ENCODE assay signal across 22 mouse cellular contexts in genomic region chr15:84056083-84056482, GRCm38 (mm10). TPM values are rescaled to one million over a fixed set of nuclear protein-coding genes. Genes with fewer than 3 reads are reported as not detected.
DNase-seq lines count a peak whose midpoint lies in the region; ATAC-seq and TF ChIP-seq lines count a peak whose summit lies in the region.
"Had no signal": no experiment of that assay in that cellular context is flagged by ENCODE, and none has a peak within 500 bp of the region (broad histone marks: within the 10 kb centered on the region; RNA-seq: fewer than 3 reads in every experiment).

No protein-coding gene starts in this region.

- no peak overlapping the region for H3K9ac ChIP-seq in hindbrain, postnatal 0 days (replicated peaks; ENCODE audit: low read length)
- H3K9ac ChIP-seq in hindbrain, embryonic 13.5 days: no peak overlapping the region
- no peak overlapping the region for H3K9ac ChIP-seq in liver, postnatal 0 days (replicated peaks)
- no peak overlapping the region for H3K9ac ChIP-seq in liver, embryonic 11.5 days (ENCODE audit: low read depth, low read length)
- no peak overlapping the region for H3K9ac ChIP-seq in ES-Bruce4 (ENCODE audit: low read depth, poor library complexity, severe bottlenecking)
- no peak overlapping the region for H3K9ac ChIP-seq in neural tube, embryonic 15.5 days (replicated peaks)
- H3K9ac ChIP-seq: forebrain, embryonic 15.5 days; hindbrain, embryonic 14.5 days; liver, embryonic 13.5 days had no signal

- no peak overlapping the region for H3K4me3 ChIP-seq in hindbrain, postnatal 0 days (ENCODE audit: low read length)
- H3K4me3 ChIP-seq in hindbrain, embryonic 13.5 days: no peak overlapping the region
- H3K4me3 ChIP-seq in liver, postnatal 0 days (ENCODE audit: low read depth, low read length): no peak overlapping the region
- no peak overlapping the region for H3K4me3 ChIP-seq in liver, embryonic 11.5 days (ENCODE audit: low read depth, low read length)
- H3K4me3 ChIP-seq in ES-Bruce4 (ENCODE audit: low read depth, low read length): no peak overlapping the region
- no peak overlapping the region for H3K4me3 ChIP-seq in neural tube, embryonic 15.5 days (replicated peaks)
- H3K4me3 ChIP-seq: erythroblast, embryonic 14.5 days; forebrain, embryonic 15.5 days; liver, embryonic 13.5 days had no signal

- no peak overlapping the region for H3K4me2 ChIP-seq in hindbrain, postnatal 0 days (ENCODE audit: low read depth, low read length)
- H3K4me2 ChIP-seq in hindbrain, embryonic 13.5 days: no peak overlapping the region
- H3K4me2 ChIP-seq in liver, postnatal 0 days (ENCODE audit: low read depth, low read length): no peak overlapping the region
- no peak overlapping the region for H3K4me2 ChIP-seq in liver, embryonic 11.5 days
- no peak overlapping the region for H3K4me2 ChIP-seq in neural tube, embryonic 15.5 days
- H3K4me2 ChIP-seq: forebrain, embryonic 15.5 days; hindbrain, embryonic 14.5 days; liver, embryonic 13.5 days had no signal

- H3K9me3 ChIP-seq in hindbrain, postnatal 0 days (ENCODE audit: low read length): no peaks in the 10 kb centered on the region
- no peaks in the 10 kb centered on the region for H3K9me3 ChIP-seq in hindbrain, embryonic 13.5 days
- H3K9me3 ChIP-seq in liver, postnatal 0 days (ENCODE audit: low read length): no peaks in the 10 kb centered on the region
- no peaks in the 10 kb centered on the region for H3K9me3 ChIP-seq in liver, embryonic 11.5 days (ENCODE audit: control insufficient read depth, low read length)
- no peaks in the 10 kb centered on the region for H3K9me3 ChIP-seq in ES-Bruce4 (replicated peaks; ENCODE audit: control insufficient read depth, insufficient read depth, low read length, poor library complexity, severe bottlenecking)
- H3K9me3 ChIP-seq in neural tube, embryonic 15.5 days (replicated peaks): no peaks in the 10 kb centered on the region
- H3K9me3 ChIP-seq: forebrain, embryonic 15.5 days; liver, embryonic 13.5 days had no signal

- no peak for ATAC-seq in hindbrain, postnatal 0 days
- no peak for ATAC-seq in hindbrain, embryonic 13.5 days (ENCODE audit: low FRiP score)
- ATAC-seq in liver, postnatal 0 days: no peak
- ATAC-seq in liver, embryonic 11.5 days (replicated peaks; ENCODE audit: low FRiP score): no peak
- ATAC-seq in neural tube, embryonic 15.5 days (ENCODE audit: low FRiP score): no peak
- ATAC-seq: forebrain, embryonic 15.5 days had no signal

- H3K36me3 ChIP-seq in hindbrain, postnatal 0 days (ENCODE audit: insufficient read depth, low read length): no peaks in the 10 kb centered on the region
- H3K36me3 ChIP-seq in hindbrain, embryonic 13.5 days: no peaks in the 10 kb centered on the region
- H3K36me3 ChIP-seq in liver, postnatal 0 days (replicated peaks; ENCODE audit: insufficient read depth, low read length): no peaks in the 10 kb centered on the region
- H3K36me3 ChIP-seq in liver, embryonic 11.5 days (ENCODE audit: control insufficient read depth, insufficient read depth, low read length): no peaks in the 10 kb centered on the region
- no peaks in the 10 kb centered on the region for H3K36me3 ChIP-seq in ES-Bruce4 (ENCODE audit: control insufficient read depth, insufficient read depth, low read length, poor library complexity, severe bottlenecking)
- H3K36me3 ChIP-seq in neural tube, embryonic 15.5 days: no peaks in the 10 kb centered on the region
- H3K36me3 ChIP-seq: forebrain, embryonic 15.5 days; G1E; liver, embryonic 13.5 days had no signal

- TF ChIP-seq EP300 in liver, postnatal 0 days (IDR thresholded peaks at IDR 0.05; ENCODE audit: low read depth): no peak
- no peak for TF ChIP-seq EP300 in ES-Bruce4 (IDR thresholded peaks at IDR 0.05; ENCODE audit: insufficient read depth, low read depth, low read length)

- no peak overlapping the region for H3K27ac ChIP-seq in hindbrain, postnatal 0 days
- H3K27ac ChIP-seq in hindbrain, embryonic 13.5 days: no peak overlapping the region
- no peak overlapping the region for H3K27ac ChIP-seq in liver, postnatal 0 days (ENCODE audit: low read depth)
- no peak overlapping the region for H3K27ac ChIP-seq in liver, embryonic 11.5 days (ENCODE audit: low read depth, low read length)
- no peak overlapping the region for H3K27ac ChIP-seq in ES-Bruce4 (ENCODE audit: insufficient read depth, low read length)
- no peak overlapping the region for H3K27ac ChIP-seq in neural tube, embryonic 15.5 days (replicated peaks)
- H3K27ac ChIP-seq: forebrain, embryonic 15.5 days; hindbrain, embryonic 14.5 days; liver, embryonic 13.5 days had no signal

- TF ChIP-seq POLR2A in ES-Bruce4 (IDR thresholded peaks at IDR 0.05; ENCODE audit: insufficient read depth, low read length): no peak
- TF ChIP-seq POLR2A in brain, embryonic 14.5 days (IDR thresholded peaks at IDR 0.05; ENCODE audit: borderline replicate concordance, extremely low read depth, insufficient read depth, insufficient read length, poor library complexity, severe bottlenecking): no peak

- WGBS in hindbrain, postnatal 0 days: 72% methylated on average over 5 of the region's 5 CpGs
- WGBS in hindbrain, embryonic 13.5 days: 77% methylated on average over 5 of the region's 5 CpGs
- WGBS in liver, postnatal 0 days (ENCODE audit: insufficient replicate concordance): 58% methylated on average over 5 of the region's 5 CpGs
- WGBS in liver, embryonic 11.5 days: 49% methylated on average over 5 of the region's 5 CpGs
- 77% methylated on average over 5 of the region's 5 CpGs for WGBS in neural tube, embryonic 15.5 days

- TF ChIP-seq CTCF in hindbrain, postnatal 0 days (IDR thresholded peaks at IDR 0.05; ENCODE audit: low read depth): peak; percentile 32
- peak; percentile 23; the same call in 1 of the 2 replicates for TF ChIP-seq CTCF in liver, postnatal 0 days (IDR thresholded peaks at IDR 0.05; ENCODE audit: low read depth)
- TF ChIP-seq CTCF in ES-Bruce4 (IDR thresholded peaks at IDR 0.05; ENCODE audit: low read depth, low read length): peak; percentile 76
- peak; percentile 43; the same call in 1 of the 2 replicates for TF ChIP-seq CTCF in brain, embryonic 14.5 days (IDR thresholded peaks at IDR 0.05; ENCODE audit: borderline replicate concordance, extremely low read depth, insufficient read depth, insufficient read length)

- DNase-seq in hindbrain, postnatal 0 days (ENCODE audit: low spot score): no peak
- no peak for DNase-seq in liver, postnatal 0 days
- no peak for DNase-seq in liver, embryonic 11.5 days (ENCODE audit: low spot score)
- no peak for DNase-seq in brain, embryonic 14.5 days (ENCODE audit: low read depth)
- DNase-seq: adrenal gland, postnatal 10 days; B cell, adult 2 months; cerebellum, adult 18-20 months; cerebellum, postnatal 36 days; gastrocnemius, postnatal 10 days; kidney, adult 11 months; kidney, postnatal 4 days; liver, embryonic 13.5 days; lung, postnatal 36 days; thymus, postnatal 4 days had no signal

- no peaks in the 10 kb centered on the region for H3K27me3 ChIP-seq in hindbrain, postnatal 0 days (ENCODE audit: insufficient read depth, low read length)
- peaks cover 11% of the 10 kb centered on the region; the same call in 1 of the 2 replicates for H3K27me3 ChIP-seq in hindbrain, embryonic 13.5 days
- H3K27me3 ChIP-seq in liver, postnatal 0 days (ENCODE audit: insufficient read depth, low read length): no peaks in the 10 kb centered on the region
- no peaks in the 10 kb centered on the region for H3K27me3 ChIP-seq in liver, embryonic 11.5 days (replicated peaks; ENCODE audit: control insufficient read depth, insufficient read depth, low read length)
- H3K27me3 ChIP-seq in ES-Bruce4 (ENCODE audit: control insufficient read depth, insufficient read depth, low read length, poor library complexity, severe bottlenecking): no peaks in the 10 kb centered on the region; the same call in 1 of the 2 replicates
- peaks cover 12% of the 10 kb centered on the region for H3K27me3 ChIP-seq in neural tube, embryonic 15.5 days (replicated peaks)
- H3K27me3 ChIP-seq: forebrain, embryonic 15.5 days; liver, embryonic 13.5 days had no signal

- peaks cover 3% of the 10 kb centered on the region; the same call in 1 of the 2 replicates for H3K4me1 ChIP-seq in hindbrain, postnatal 0 days (ENCODE audit: insufficient read depth, low read length)
- 0 out of 2 replicates have a peak, but pooled peaks cover 4% of the 10 kb centered on the region for H3K4me1 ChIP-seq in hindbrain, embryonic 13.5 days (replicated peaks)
- H3K4me1 ChIP-seq in liver, postnatal 0 days (ENCODE audit: insufficient read depth): no peaks in the 10 kb centered on the region
- H3K4me1 ChIP-seq in liver, embryonic 11.5 days (replicated peaks; ENCODE audit: control insufficient read depth, insufficient read depth, low read length): no peaks in the 10 kb centered on the region
- no peaks in the 10 kb centered on the region for H3K4me1 ChIP-seq in ES-Bruce4 (ENCODE audit: control insufficient read depth, insufficient read depth, low read length)
- H3K4me1 ChIP-seq in neural tube, embryonic 15.5 days: peaks cover 5% of the 10 kb centered on the region
- H3K4me1 ChIP-seq: liver, embryonic 13.5 days had no signal

RNA-seq across cellular contexts. Expression of gene Efcab6, which starts 9.1 kb away (rescaled TPM):
- 0.52 and 6.8 TPM in 2 replicates for total RNA-seq in hindbrain, postnatal 0 days (2014; rRNA removed)
- polyA plus RNA-seq in hindbrain, postnatal 0 days (2015; fragmentation: Nextera tagmentation; extraction: Ambion mirVana): 0.42 and 1.6 TPM in 2 replicates
- polyA plus RNA-seq in hindbrain, embryonic 13.5 days (2015; fragmentation: Nextera tagmentation; extraction: Ambion mirVana): 0.27 and 0.31 TPM in 2 replicates
- not detected in 2 replicates for polyA plus RNA-seq in liver, postnatal 0 days (2015; fragmentation: Nextera tagmentation; extraction: Ambion mirVana)
- not detected in 2 replicates for polyA plus RNA-seq in liver, embryonic 11.5 days (2014; fragmentation: Nextera tagmentation; extraction: Ambion mirVana)
- 1.1 TPM in 1 of 2 replicates, not detected in the other for polyA plus RNA-seq in ES-Bruce4 (2011; ENCODE audit: insufficient read depth, insufficient read length, low read depth, missing spikeins)
- polyA plus RNA-seq in brain, embryonic 14.5 days (2012; rRNA removed): 1.1 and 1.5 TPM in 2 replicates
- polyA plus RNA-seq in neural tube, embryonic 15.5 days (2015; fragmentation: Nextera tagmentation; extraction: Ambion mirVana): 0.82 TPM in 2 replicates
- total RNA-seq: G1E; heart, adult 8-10 months had no signal
- polyA plus RNA-seq: erythroblast, embryonic 14.5 days; G1E; liver, embryonic 13.5 days had no signal

RNA-seq across cellular contexts. Expression of gene Sult4a1, which starts 49.5 kb away (rescaled TPM):
- 248 and 251 TPM in 2 replicates for total RNA-seq in hindbrain, postnatal 0 days (2014; rRNA removed)
- 155 TPM in 2 replicates for polyA plus RNA-seq in hindbrain, postnatal 0 days (2015; fragmentation: Nextera tagmentation; extraction: Ambion mirVana)
- 73.2 and 73.7 TPM in 2 replicates for polyA plus RNA-seq in hindbrain, embryonic 13.5 days (2015; fragmentation: Nextera tagmentation; extraction: Ambion mirVana)
- 0.06 TPM in 1 of 2 replicates, not detected in the other for polyA plus RNA-seq in liver, postnatal 0 days (2015; fragmentation: Nextera tagmentation; extraction: Ambion mirVana)
- polyA plus RNA-seq in liver, embryonic 11.5 days (2014; fragmentation: Nextera tagmentation; extraction: Ambion mirVana): 0.81 and 0.88 TPM in 2 replicates
- polyA plus RNA-seq in ES-Bruce4 (2011; ENCODE audit: insufficient read depth, insufficient read length, low read depth, missing spikeins): 16.2 and 17.6 TPM in 2 replicates
- 96.9 and 102 TPM in 2 replicates for polyA plus RNA-seq in brain, embryonic 14.5 days (2012; rRNA removed)
- polyA plus RNA-seq in neural tube, embryonic 15.5 days (2015; fragmentation: Nextera tagmentation; extraction: Ambion mirVana): 130 and 150 TPM in 2 replicates
- total RNA-seq: G1E had no signal
- polyA plus RNA-seq: erythroblast, embryonic 14.5 days; G1E had no signal

Comparison
In these comparisons a context has a peak if more than half of its experiments do, and no peak if none do; other contexts are left out.
1. CTCF ChIP-seq: peak in every context shown above with its lines; median percentile 76 in ES-Bruce4; 43 in brain, embryonic 14.5 days; 32 in hindbrain, postnatal 0 days; 23 in liver, postnatal 0 days.